Mouse (Mus musculus) stomach, postnatal 0 days (tissue): ENCODE data around the gene Lingo1.

Experiments used
- CTCF ChIP-seq: IDR thresholded peaks from 2 replicates; pipeline ENCODE4 v1.5.1; 2016; ENCODE audit warnings: antibody characterized with exemption, low read depth, mild to moderate bottlenecking, moderate library complexity
- EP300 ChIP-seq: optimal IDR thresholded peaks from 2 replicates; pipeline ENCODE3; 2016; ENCODE audit warnings: antibody characterized with exemption

GRCm38 (mm10) chr9:56784576-56784975, 11.7 kb downstream of the Lingo1 start:
- TF ChIP-seq CTCF (no peak), EP300 (no peak)
